Mouse (Mus musculus) stomach, postnatal 0 days (tissue): ENCODE measurements around the gene 1700017D01Rik.

ENCODE experiments used
- CTCF ChIP-seq: IDR thresholded peaks from 2 replicates; pipeline ENCODE4 v1.5.1; 2016; ENCODE audit warnings: antibody characterized with exemption, low read depth, mild to moderate bottlenecking, moderate library complexity
- EP300 ChIP-seq: optimal IDR thresholded peaks from 2 replicates; pipeline ENCODE3; 2016; ENCODE audit warnings: antibody characterized with exemption

- TF ChIP-seq CTCF: no peak
- TF ChIP-seq EP300: no peak
Measured at GRCm38 (mm10) chr19:11059967-11060366, 70.7 kb downstream of the 1700017D01Rik start.
